Mouse (Mus musculus) hindbrain, embryonic 10.5 days (tissue): ENCODE results near the gene Mus81. TPM values are rescaled to one million over a fixed set of nuclear protein-coding genes. Genes with fewer than 3 reads are reported as not detected.

Source experiments
- DNase-seq: peaks from one replicate; pipeline ENCODE4 v3.0.0-alpha.2; 2017; ENCODE audit warnings: low spot score
- H3K27ac ChIP-seq: fragments of 300-500 bp; sonication (generic); 2 replicates; pipeline ENCODE4 v1.5.1; 2016; ENCODE audit warnings: mild to moderate bottlenecking, moderate library complexity
- H3K27me3 ChIP-seq: fragments of 300-500 bp; sonication (generic); 2 replicates; pipeline ENCODE4 v1.6.1; 2016; ENCODE audit warnings: mild to moderate bottlenecking; ENCODE audit not compliant: poor library complexity, insufficient read depth, severe bottlenecking
- H3K36me3 ChIP-seq: fragments of 300-500 bp; sonication (generic); 2 replicates; pipeline ENCODE4 v1.6.1; 2016; ENCODE audit warnings: mild to moderate bottlenecking, moderate library complexity
- H3K4me1 ChIP-seq: fragments of 300-500 bp; sonication (generic); replicated peaks from 2 replicates; pipeline ENCODE4 v1.6.1; 2016; ENCODE audit warnings: mild to moderate bottlenecking
- H3K4me3 ChIP-seq: fragments of 300-500 bp; sonication (generic); 2 replicates; pipeline ENCODE4 v1.5.1; 2016; ENCODE audit warnings: mild to moderate bottlenecking, moderate library complexity
- H3K9me3 ChIP-seq: fragments of 300-500 bp; sonication (generic); 2 replicates; pipeline ENCODE4 v1.6.1; 2016; ENCODE audit warnings: mild to moderate bottlenecking, moderate library complexity
- WGBS: fragments of 180-500 bp; shearing (Covaris S2); methylation state at CpG from one replicate; pipeline ENCODE4 v1.1.7; 2016; 5-methylcytosine and 5-hydroxymethylcytosine counted together
- polyA plus RNA-seq: library from polyadenylated mRNA; unstranded; fragments of >200 nt; fragmentation: Nextera tagmentation; extraction: Ambion mirVana; gene quantifications from 2 replicates; pipeline ENCODE4 v1.2.1, GENCODE M21; 2016

Mus81 gene
- 43.7 and 51.4 TPM in 2 replicates for polyA plus RNA-seq

DNA sequence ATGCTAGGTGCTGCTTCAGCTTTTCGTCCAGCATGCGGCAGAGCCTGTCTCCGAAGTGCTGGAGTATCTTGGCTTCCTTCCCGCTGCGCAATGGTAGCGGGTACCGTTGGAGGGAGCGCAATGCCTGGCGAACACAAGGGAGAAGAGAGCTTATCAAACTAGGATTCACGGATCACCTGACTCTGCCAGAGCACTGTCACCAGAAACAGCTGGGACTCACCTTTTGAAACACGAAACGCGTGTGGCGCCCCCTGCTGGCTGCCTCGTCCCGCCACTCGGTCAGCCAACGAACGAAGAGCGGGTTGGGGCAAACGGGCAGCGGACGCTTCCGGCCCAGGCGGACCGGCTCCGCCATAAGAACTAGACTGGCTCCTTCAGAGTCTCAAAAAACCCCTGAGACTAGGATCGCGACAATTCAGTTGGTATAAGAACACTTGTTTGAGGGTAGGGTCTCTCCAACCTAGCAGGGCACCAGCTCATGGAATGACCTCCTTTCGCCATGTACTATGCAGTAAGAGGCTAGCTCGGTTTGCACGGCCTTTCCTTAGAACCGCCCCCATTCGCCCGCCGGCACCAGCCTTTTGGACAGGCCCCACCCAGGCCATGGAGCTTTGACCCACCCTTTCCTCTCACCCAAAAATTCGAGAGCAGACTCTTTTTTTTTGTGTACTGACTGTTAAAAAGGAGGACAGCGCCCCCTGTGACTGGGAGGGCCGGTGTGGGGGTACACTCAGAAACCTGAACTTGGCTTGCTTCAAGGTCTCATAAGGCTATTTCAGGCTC is at the start of gene Mus81:
Mus81 (minus strand) TSS at position 635 of the 783 bp plus-strand sequence.
- Histone ChIP-seq H3K9me3 (no peaks in the 10 kb centered on the region), H3K27ac (peak within 1 kb of the TSS; percentile 99), H3K36me3 (peaks cover 49% of the 10 kb centered on the region), H3K4me1 (peaks cover 52% of the 10 kb centered on the region), H3K27me3 (no peaks in the 10 kb centered on the region), H3K4me3 (peak within 1 kb of the TSS; percentile 65)
- peak; percentile 96 for DNase-seq
- under 1% methylated on average over 39 of the region's 39 CpGs for WGBS

DNA sequence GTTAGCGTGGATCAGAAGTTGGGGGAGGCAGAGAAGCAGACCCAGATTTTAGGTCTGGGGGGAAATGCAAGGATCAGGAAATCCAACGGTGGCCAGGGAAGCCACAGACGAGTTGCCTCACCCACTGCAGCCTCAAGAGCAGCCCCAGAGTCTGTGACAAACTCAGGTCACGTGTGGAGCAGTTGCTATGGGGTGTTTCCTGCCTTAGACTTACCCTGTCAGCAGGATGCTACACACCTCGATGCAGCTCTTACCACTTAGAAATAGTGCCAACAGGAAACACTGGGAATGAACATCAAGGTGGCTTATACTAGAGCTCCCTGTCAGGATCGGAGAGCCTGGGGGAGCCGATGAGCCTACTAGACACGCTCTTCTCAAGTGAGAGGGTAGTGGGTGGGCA is 44.3 kb upstream of the Mus81 start:
- Histone ChIP-seq H3K4me1 (peaks cover 23% of the 10 kb centered on the region), H3K9me3 (no peaks in the 10 kb centered on the region), H3K27ac (no peak overlapping the region), H3K36me3 (no peaks in the 10 kb centered on the region), H3K27me3 (peaks cover 58% of the 10 kb centered on the region), H3K4me3 (no peak overlapping the region)
- 75% methylated on average over 8 of the region's 8 CpGs for WGBS
- DNase-seq, result no peak

DNA sequence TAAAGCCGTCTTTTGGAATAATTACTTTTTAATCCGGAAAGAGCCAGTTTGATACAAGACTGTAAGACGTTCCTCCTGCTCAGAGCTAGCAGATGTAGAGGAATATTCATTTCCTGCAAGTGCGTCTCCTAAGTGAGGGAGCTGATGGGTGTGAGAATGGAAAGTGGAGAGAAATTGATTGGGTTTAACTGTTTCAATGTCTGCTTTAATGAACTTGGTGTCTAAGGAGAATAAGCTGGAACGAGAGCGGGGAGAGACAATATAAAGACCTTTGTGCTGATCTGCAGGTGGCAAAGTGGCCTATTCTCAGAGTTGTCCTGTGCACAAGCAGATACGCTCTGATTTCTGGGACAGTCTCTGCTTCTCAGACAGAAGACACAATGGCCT is 41.9 kb upstream of the Mus81 start:
- WGBS, result 33% methylated on average over 7 of the region's 7 CpGs
- Histone ChIP-seq H3K4me3 (no peak overlapping the region), H3K27ac (no peak overlapping the region), H3K4me1 (peaks cover 28% of the 10 kb centered on the region), H3K27me3 (peaks cover 53% of the 10 kb centered on the region), H3K9me3 (no peaks in the 10 kb centered on the region), H3K36me3 (no peaks in the 10 kb centered on the region)
- DNase-seq, result peak; percentile 17

- H3K36me3 ChIP-seq, result no peaks in the 10 kb centered on the region
- H3K27ac ChIP-seq, result peak overlapping the region; percentile 47
- peaks cover 28% of the 10 kb centered on the region for H3K4me1 ChIP-seq
- 13% methylated on average over 20 of the region's 20 CpGs for WGBS
- peaks cover 53% of the 10 kb centered on the region for H3K27me3 ChIP-seq
- peak overlapping the region; percentile 32 for H3K4me3 ChIP-seq
- no peaks in the 10 kb centered on the region for H3K9me3 ChIP-seq
- DNase-seq, result peak; percentile 95
These were observed 41.3 kb upstream of the Mus81 start for GRCm38 (mm10) chr19:5529325-5530137.

- 70% methylated on average over 5 of the region's 5 CpGs for WGBS
- no peaks in the 10 kb centered on the region for H3K36me3 ChIP-seq
- H3K4me1 ChIP-seq, result peaks cover 18% of the 10 kb centered on the region
- H3K4me3 ChIP-seq, result no peak overlapping the region
- H3K27me3 ChIP-seq, result peaks cover 12% of the 10 kb centered on the region; the same call in 1 of the 2 replicates
- no peaks in the 10 kb centered on the region for H3K9me3 ChIP-seq
- DNase-seq, result no peak
- no peak overlapping the region for H3K27ac ChIP-seq
These were observed 37.0 kb upstream of the Mus81 start for GRCm38 (mm10) chr19:5525204-5525603.

- no peaks in the 10 kb centered on the region for H3K36me3 ChIP-seq
- H3K4me3 ChIP-seq, result no peak overlapping the region
- H3K27me3 ChIP-seq, result no peaks in the 10 kb centered on the region
- DNase-seq, result no peak
- H3K27ac ChIP-seq, result no peak overlapping the region
- peaks cover 12% of the 10 kb centered on the region for H3K4me1 ChIP-seq
- WGBS, result 87% methylated on average over 3 of the region's 3 CpGs
- no peaks in the 10 kb centered on the region for H3K9me3 ChIP-seq
These were observed 30.5 kb upstream of the Mus81 start for GRCm38 (mm10) chr19:5518721-5519120.

- Histone ChIP-seq H3K36me3 (no peaks in the 10 kb centered on the region), H3K9me3 (no peaks in the 10 kb centered on the region), H3K27ac (no peak overlapping the region), H3K4me3 (no peak overlapping the region), H3K4me1 (peaks cover 12% of the 10 kb centered on the region), H3K27me3 (no peaks in the 10 kb centered on the region)
- DNase-seq, result no peak
- WGBS, result 77% methylated on average over 8 of the region's 8 CpGs
These were observed 28.8 kb upstream of the Mus81 start for GRCm38 (mm10) chr19:5516906-5517505.

- H3K9me3 ChIP-seq, result no peaks in the 10 kb centered on the region
- H3K4me1 ChIP-seq, result peaks cover 15% of the 10 kb centered on the region
- no peaks in the 10 kb centered on the region for H3K36me3 ChIP-seq
- no peak overlapping the region; the same call in 1 of the 2 replicates for H3K27ac ChIP-seq
- no peak overlapping the region for H3K4me3 ChIP-seq
- 77% methylated on average over 7 of the region's 7 CpGs for WGBS
- DNase-seq, result no peak
- no peaks in the 10 kb centered on the region for H3K27me3 ChIP-seq
These were observed 27.9 kb upstream of the Mus81 start for GRCm38 (mm10) chr19:5515840-5516777.

DNA sequence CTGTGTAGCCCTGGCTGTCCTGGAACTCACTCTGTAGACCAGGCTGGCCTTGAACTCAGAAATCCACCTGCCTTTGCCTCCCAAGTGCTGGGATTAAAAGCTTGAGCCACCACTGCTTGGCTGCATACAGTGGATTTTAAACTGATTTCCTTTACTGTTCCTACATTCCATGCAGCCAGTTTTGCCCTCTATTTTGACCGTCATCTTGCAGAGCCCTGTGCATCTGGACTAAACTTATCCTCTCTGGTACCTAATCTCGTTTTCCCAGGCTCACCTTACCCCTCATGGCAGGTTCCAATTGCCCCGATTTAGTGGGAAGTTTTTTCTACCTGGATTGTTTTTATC is 24.8 kb upstream of the Mus81 start:
- Histone ChIP-seq H3K9me3 (peaks cover 3% of the 10 kb centered on the region; the same call in 1 of the 2 replicates), H3K4me1 (peaks cover 34% of the 10 kb centered on the region), H3K36me3 (no peaks in the 10 kb centered on the region), H3K27ac (no peak overlapping the region), H3K4me3 (no peak overlapping the region), H3K27me3 (no peaks in the 10 kb centered on the region)
- DNase-seq, result no peak
- 87% methylated on average over 3 of the region's 3 CpGs for WGBS

DNA sequence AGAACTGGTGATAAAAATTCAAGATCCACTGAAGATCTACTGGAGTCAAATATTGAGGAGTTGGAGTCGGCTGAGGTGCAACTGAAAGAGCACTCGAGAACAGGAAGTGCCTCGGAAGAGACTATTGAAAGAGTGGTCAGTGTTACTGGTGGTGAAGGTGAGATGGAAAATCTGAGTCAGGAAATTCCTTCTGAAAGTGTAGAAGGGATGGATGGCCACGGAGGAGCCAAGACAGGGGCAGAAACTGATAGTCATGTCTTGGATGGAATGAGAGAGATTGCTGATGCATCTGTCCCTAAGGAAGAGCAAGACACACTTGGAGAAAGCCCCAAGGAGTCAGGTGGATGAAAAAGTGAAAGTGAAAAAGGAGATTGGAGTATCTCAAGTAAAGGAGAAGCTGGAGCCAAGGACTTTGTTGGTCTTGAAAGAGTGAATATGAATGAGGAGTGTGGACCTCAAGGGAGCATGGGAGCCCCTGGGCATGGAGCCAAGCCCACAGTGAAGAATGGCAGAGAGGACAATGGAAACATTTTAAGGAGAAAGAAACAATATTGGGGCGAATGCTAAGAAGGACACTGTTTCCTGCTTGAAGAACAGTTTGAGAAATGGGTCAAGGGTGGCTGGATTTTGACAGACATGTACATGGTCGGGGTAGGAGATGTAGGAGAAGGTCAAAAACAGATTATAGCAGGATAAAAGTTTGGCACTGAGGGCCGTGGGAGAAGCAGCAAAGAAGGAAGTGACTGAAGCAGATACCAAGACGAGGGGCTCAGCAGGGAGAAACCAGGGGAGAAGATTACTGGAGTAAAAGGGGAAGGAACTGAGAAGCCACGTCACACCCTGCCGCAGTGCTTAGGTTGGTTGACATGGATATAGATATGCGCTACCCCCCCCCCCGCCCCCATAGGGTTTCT is 24.1 kb upstream of the Mus81 start:
- WGBS, result 86% methylated on average over 12 of the region's 12 CpGs

DNA sequence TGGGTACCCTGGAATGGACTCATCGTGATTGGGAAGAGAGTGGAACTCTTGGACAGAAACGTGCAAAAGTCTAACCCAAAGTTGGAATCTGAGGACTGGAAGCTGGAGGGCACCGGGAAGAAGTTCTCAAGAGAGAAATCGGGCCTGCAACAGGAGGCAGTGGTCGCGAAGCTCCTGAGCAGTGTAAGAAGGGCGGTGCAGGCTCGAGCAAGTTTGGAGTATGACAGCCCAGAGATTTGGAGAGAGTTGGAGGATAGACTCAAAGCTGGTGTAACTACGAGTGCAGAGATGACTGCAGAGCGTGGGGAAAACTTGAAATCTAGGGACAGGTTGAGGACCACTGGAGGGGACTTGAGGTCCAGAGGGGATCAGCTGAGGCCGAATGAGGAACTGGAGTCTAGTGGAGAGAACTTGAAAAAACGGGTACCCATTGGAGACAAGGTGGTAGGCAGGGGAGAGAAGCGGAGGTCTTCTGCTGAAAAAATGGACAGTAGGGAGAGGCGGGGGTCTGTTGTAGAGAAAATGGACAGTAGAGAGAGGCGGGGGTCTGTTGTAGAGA is 23.0 kb upstream of the Mus81 start:
- Histone ChIP-seq H3K9me3 (peaks cover 3% of the 10 kb centered on the region; the same call in 1 of the 2 replicates), H3K27me3 (no peaks in the 10 kb centered on the region), H3K36me3 (no peaks in the 10 kb centered on the region), H3K4me3 (peak overlapping the region; percentile 62), H3K27ac (peak overlapping the region; percentile 88), H3K4me1 (peaks cover 26% of the 10 kb centered on the region)
- 55% methylated on average over 15 of the region's 15 CpGs for WGBS
- no peak for DNase-seq

More for the DNA sequence above, 24.1 kb upstream of the Mus81 start:
- H3K27ac ChIP-seq, result no peak overlapping the region
- H3K4me1 ChIP-seq, result peaks cover 34% of the 10 kb centered on the region
- H3K9me3 ChIP-seq, result peaks cover 3% of the 10 kb centered on the region; the same call in 1 of the 2 replicates
- DNase-seq, result no peak
- H3K4me3 ChIP-seq, result no peak overlapping the region
- no peaks in the 10 kb centered on the region for H3K27me3 ChIP-seq
- H3K36me3 ChIP-seq, result no peaks in the 10 kb centered on the region
